Mouse (Mus musculus): ENCODE data around the gene Pibf1. TPM values are rescaled to one million over a fixed set of nuclear protein-coding genes. Genes with fewer than 3 reads are reported as not detected.

Gene Pibf1
- total and polyA plus RNA-seq, 3 experiments, result 8.4 to 11.0 TPM; not detected in 1

DNA sequence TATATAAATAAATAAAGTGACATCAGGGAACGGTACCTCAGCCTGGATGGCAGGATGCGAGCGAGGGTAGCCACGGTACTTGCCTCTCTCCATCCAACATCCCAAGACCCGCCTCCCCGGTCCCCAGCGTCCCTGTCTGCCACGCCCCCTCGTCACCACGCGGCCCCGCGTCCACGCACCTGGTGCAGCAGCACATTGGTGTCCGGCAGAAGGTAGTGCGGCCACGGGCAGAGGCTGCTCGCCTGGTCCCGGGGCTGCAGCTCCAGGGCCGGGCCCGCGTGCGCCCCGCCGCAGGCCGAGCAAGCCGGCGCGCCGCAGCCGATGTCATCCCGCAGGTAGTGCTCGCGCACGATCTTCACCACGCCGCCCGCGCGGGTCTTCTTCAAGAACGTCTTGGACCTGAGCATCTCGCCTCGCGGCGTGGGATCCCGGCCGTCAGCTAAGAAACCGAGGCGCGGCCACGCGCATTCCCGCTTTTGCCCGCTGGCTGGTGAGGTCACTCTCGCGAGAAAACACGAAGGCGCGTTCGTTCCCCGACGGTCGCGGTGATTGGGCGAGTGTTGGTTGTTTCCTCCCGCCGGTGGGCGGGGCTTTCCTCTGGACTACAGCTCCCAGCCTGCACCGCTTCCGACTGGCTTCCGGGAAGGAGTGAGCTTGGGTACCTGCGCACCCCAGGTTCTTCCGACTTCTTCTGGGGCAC is at the start of gene Pibf1, which contains the start of gene Dis3 (continued):
- peak; percentile 86 for TF ChIP-seq NELFE (IDR thresholded peaks at IDR 0.05; ENCODE audit: low read depth, low read length)
- TF ChIP-seq GATA1 (IDR thresholded peaks at IDR 0.05; ENCODE audit: low read depth, low read length), result no peak

DNA sequence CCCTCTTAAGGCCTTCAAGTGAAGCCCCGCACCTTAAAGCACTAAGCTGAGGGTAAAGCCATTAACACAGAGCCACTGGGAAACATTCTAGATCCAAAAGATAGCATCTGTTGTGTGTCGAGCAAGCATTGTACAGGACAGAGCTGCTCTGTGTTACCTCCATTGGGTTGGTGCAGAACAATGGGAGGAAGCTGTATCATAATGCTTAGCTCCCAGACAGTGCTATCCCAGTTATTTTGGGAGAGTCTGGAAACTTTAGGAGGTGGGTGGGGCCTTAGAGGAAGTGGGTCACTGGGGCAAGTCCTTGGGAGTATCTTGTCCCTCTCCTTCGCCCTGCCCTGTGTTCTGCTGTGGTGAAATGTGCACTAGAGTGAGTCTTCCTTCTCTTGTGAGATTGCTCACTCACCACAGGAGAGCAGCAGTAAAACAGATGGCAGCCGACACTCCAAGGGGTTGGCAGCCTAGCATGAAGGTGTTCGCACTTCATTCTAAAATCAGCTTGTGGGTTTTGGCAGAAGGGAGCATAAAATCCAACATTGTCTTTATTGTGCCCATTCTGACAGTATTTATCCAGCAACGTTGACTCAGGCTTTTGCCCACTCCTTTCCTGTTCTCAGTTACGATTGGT is 40.2 kb upstream of the Pibf1 start:
- TF ChIP-seq USF1 (IDR thresholded peaks at IDR 0.05; ENCODE audit: low read depth, low read length) (no peak), HCFC1 (IDR thresholded peaks at IDR 0.05; ENCODE audit: low read depth, low read length) (no peak), CHD1 (IDR thresholded peaks at IDR 0.05; ENCODE audit: low read depth, low read length) (no peak), SMC3 (IDR thresholded peaks at IDR 0.05; ENCODE audit: low read depth, low read length) (no peak), TAL1 (IDR thresholded peaks at IDR 0.05; ENCODE audit: low read length) (no peak), GABPA (IDR thresholded peaks at IDR 0.05; ENCODE audit: low read depth, low read length) (no peak), TCF12 (IDR thresholded peaks at IDR 0.05; ENCODE audit: low read depth, low read length) (no peak), POLR2AphosphoS2 (IDR thresholded peaks at IDR 0.05; ENCODE audit: low read length) (no peak), ETS1 (IDR thresholded peaks at IDR 0.05; ENCODE audit: low read depth, low read length) (no peak)
- no peak overlapping the region for H3K4me3 ChIP-seq (ENCODE audit: control insufficient read depth in 1 of 2, insufficient read depth in 1 of 2, low read depth in 2 of 2, low read length in 2 of 2)
- no peaks in the 10 kb centered on the region for H3K9me3 ChIP-seq (replicated peaks; ENCODE audit: insufficient read depth, low read length)
- H3K27me3 ChIP-seq (ENCODE audit: control insufficient read depth in 1 of 2, insufficient read depth in 2 of 2, low read length in 2 of 2), result no peaks in the 10 kb centered on the region
- no peaks in the 10 kb centered on the region; the same call in 1 of the 2 replicates for H3K79me2 ChIP-seq (ENCODE audit: control insufficient read depth, insufficient read depth, low read length, poor library complexity)
- no peak for DNase-seq (ENCODE audit: low read depth, low spot score)
- peaks cover 0 to 39% of the 10 kb centered on the region in 2 experiments; a peak in 2 of 4 replicates for H3K36me3 ChIP-seq (ENCODE audit: control insufficient read depth in 1 of 2, insufficient read depth in 2 of 2, low read length in 2 of 2)
- H3K9ac ChIP-seq (ENCODE audit: control insufficient read depth, low read depth, low read length, poor library complexity, severe bottlenecking), result no peak overlapping the region
- no peaks in the 10 kb centered on the region for H3K4me1 ChIP-seq (ENCODE audit: control insufficient read depth in 1 of 2, insufficient read depth in 2 of 2, low read length in 2 of 2)
- H3K27ac ChIP-seq (ENCODE audit: control insufficient read depth, low read depth, low read length), result no peak overlapping the region

DNA sequence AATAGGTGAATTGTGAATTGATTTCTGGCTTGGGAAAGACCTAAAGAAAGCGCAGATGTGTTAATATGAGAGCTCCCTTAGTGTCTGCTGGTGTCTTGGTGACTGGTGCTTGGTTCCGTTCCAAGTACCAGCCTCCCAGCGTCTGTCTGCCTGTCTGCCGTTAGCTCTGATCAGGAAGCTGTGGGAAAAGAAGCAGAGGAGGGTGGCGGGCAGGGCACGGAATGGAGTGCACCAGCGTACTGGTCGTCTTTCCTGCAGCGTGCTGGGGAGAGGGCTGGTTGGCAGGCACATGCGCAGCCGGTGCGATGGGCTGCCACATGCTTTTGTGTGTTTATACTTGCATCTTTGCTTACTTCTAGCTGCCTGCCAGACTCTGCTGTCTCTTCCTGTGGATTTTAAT is 38.6 kb upstream of the Pibf1 start:
- Histone ChIP-seq H3K9me3 (replicated peaks; ENCODE audit: insufficient read depth, low read length) (no peaks in the 10 kb centered on the region), H3K27me3 (ENCODE audit: control insufficient read depth in 1 of 2, insufficient read depth in 2 of 2, low read length in 2 of 2) (no peaks in the 10 kb centered on the region), H3K27ac (ENCODE audit: control insufficient read depth, low read depth, low read length) (no peak overlapping the region), H3K9ac (ENCODE audit: control insufficient read depth, low read depth, low read length, poor library complexity, severe bottlenecking) (no peak overlapping the region), H3K4me1 (ENCODE audit: control insufficient read depth in 1 of 2, insufficient read depth in 2 of 2, low read length in 2 of 2) (no peaks in the 10 kb centered on the region), H3K4me3 (ENCODE audit: control insufficient read depth in 1 of 2, insufficient read depth in 1 of 2, low read depth in 2 of 2, low read length in 2 of 2) (no peak overlapping the region), H3K79me2 (ENCODE audit: control insufficient read depth, insufficient read depth, low read length, poor library complexity) (no peaks in the 10 kb centered on the region; the same call in 1 of the 2 replicates), H3K36me3 (ENCODE audit: control insufficient read depth in 1 of 2, insufficient read depth in 2 of 2, low read length in 2 of 2) (peaks cover 0 to 33% of the 10 kb centered on the region in 2 experiments; a peak in 2 of 4 replicates)
- TF ChIP-seq EP300 (IDR thresholded peaks at IDR 0.05; ENCODE audit: low read depth in 1 of 2, low read length in 2 of 2) (no peak), ELF1 (IDR thresholded peaks at IDR 0.05; ENCODE audit: low read depth, low read length) (no peak), USF1 (IDR thresholded peaks at IDR 0.05; ENCODE audit: low read depth, low read length) (no peak), ZMIZ1 (IDR thresholded peaks at IDR 0.05; ENCODE audit: low read depth, low read length) (no peak), E2F4 (IDR thresholded peaks at IDR 0.05; ENCODE audit: borderline replicate concordance, low read depth, low read length) (no peak), POLR2AphosphoS2 (IDR thresholded peaks at IDR 0.05; ENCODE audit: low read length) (no peak), JUND (IDR thresholded peaks at IDR 0.05; ENCODE audit: low read depth, low read length) (no peak), POLR2AphosphoS5 (IDR thresholded peaks at IDR 0.05; ENCODE audit: borderline replicate concordance, low read depth, low read length) (no peak), MAZ (IDR thresholded peaks at IDR 0.05; ENCODE audit: low read depth, low read length) (no peak), ZKSCAN1 (IDR thresholded peaks at IDR 0.05; ENCODE audit: low read depth, low read length) (no peak), RAD21 (IDR thresholded peaks at IDR 0.05; ENCODE audit: low read depth, low read length) (no peak), USF2 (IDR thresholded peaks at IDR 0.05; ENCODE audit: borderline replicate concordance in 1 of 2, insufficient read depth in 1 of 2, low read depth in 1 of 2, low read length in 2 of 2) (no peak), MYC (IDR thresholded peaks at IDR 0.05; ENCODE audit: low read depth, low read length) (no peak)
- no peak for DNase-seq (ENCODE audit: low read depth, low spot score)
